Mouse (Mus musculus): ENCODE results near the gene Tbc1d10b. TPM values are rescaled to one million over a fixed set of nuclear protein-coding genes. Genes with fewer than 3 reads are reported as not detected.
"Not testable (repeated sequence)": the region's sequence is repeated elsewhere in the genome, so short reads cannot be mapped to it uniquely, and the experiment has no call there.

Tbc1d10b gene
- 30.0 and 34.2 TPM in 2 replicates for polyA plus RNA-seq (2012; rRNA removed)

DNA sequence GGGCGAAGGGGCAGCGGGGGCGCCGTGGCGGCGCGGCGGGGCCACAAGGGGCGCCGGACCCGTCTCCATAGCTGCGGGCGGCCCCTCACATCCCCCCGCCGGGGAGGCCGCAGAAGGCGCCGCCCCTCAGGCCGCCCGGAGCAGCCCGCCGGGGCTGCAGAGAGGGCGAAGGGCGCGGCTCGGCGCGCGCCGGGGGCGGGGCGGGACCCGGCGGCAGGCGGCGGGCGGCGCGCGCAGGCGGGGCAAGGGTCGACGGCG lies at the start of gene Tbc1d10b:
Tbc1d10b (minus strand) TSS at position 174 of the 258 bp plus-strand sequence.
- under 1% methylated on average over 44 of the region's 44 CpGs for WGBS
- DNase-seq (ENCODE audit: low read depth, low spot score), result no peak

DNA sequence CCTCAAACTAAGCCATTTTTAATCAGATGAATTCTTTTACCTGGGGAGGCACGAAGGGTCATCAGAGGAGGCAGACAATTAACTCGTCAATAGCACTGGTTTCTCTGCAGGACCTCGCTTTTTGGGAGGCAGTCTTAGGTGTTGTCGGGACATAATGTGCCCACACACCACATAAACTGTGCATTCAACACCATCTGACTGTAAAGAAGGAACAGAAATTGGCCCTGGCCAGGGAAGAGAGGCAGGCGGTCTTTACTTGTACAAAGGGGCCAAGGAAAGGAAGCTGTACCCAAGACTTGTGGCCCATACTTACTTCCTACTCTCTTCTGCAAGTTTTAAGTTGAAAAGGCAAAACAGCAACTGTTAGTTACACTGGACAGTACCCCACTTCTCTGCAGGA lies 48.2 kb upstream of the Tbc1d10b start:
- 92% methylated on average over 5 of the region's 5 CpGs for WGBS
- DNase-seq (ENCODE audit: low read depth, low spot score), result no peak

DNA sequence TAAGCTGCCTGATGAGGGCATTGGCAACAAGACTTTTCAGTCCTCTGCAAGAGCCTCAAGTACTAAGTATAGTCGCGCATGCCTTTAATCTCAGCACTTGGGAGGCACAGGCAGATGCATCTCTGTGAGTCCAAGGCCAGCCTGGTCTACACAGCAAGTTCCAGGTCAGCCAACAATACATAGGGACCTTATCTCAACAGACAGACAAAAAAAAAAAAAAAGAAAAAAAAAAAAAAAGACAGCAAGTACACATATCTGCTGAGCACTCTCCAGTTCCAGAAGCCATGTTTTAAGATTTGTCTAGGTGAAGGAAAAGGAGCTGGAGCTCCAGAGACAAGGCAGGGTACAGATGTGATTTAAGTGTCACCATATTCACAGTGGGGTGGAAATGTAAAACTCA lies 47.7 kb upstream of the Tbc1d10b start:
- 88% methylated on average over 2 of the region's 2 CpGs for WGBS
- no peak for DNase-seq (ENCODE audit: low read depth, low spot score)

DNA sequence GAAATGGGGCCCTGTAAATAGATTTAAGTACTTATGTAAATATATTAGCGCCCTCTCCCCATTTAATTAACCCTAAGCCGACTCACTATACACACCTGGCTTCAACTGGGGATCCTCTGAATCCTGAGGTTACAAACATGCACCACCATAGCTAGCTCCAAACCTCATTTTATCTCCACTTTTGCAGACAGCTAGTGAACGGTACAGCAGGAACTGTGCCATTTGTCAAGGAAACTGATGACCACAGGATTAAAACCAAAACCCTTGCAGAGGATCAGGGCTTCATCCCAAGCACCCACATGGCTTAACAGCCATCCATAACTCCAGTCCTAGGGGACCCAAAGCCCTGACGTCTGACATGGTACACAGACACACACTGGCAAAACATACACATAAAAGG lies 46.7 kb upstream of the Tbc1d10b start:
- WGBS, result 26% methylated on average over 4 of the region's 4 CpGs
- DNase-seq (ENCODE audit: low read depth, low spot score), result no peak

DNA sequence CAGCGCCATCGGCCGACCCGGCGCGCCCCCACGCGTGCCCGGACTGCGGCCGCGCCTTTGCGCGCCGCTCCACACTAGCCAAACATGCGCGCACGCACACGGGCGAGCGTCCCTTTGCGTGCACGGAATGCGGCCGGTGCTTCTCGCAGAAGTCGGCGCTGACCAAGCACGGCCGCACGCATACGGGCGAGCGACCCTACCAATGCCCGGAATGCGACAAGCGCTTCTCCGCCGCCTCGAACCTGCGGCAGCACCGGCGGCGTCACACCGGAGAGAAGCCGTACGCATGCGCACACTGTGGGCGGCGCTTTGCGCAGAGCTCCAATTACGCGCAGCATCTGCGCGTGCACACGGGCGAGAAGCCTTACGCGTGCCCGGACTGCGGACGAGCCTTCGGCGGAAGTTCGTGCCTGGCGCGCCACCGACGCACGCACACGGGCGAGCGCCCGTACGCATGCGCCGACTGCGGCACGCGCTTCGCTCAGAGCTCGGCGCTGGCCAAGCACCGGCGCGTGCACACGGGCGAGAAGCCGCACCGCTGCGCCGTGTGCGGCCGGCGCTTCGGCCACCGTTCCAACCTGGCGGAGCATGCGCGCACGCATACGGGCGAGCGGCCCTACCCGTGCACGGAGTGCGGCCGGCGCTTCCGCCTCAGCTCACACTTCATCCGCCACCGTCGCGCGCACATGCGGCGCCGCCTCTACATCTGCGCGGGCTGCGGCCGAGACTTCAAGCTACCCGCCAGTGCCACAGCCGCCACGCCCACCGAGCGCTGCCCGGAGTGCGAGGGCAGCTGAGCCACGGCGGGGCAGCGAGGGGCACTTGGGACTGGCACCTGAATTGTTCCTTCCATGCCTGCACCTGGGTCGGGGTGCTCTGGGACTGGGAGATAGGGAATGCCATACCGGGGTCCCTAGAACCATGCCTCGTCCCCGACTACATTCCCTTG lies 45.8 kb upstream of the Tbc1d10b start:
- no peak for DNase-seq (ENCODE audit: low read depth, low spot score)
- WGBS, result under 1% methylated on average over 133 of the region's 136 CpGs

DNA sequence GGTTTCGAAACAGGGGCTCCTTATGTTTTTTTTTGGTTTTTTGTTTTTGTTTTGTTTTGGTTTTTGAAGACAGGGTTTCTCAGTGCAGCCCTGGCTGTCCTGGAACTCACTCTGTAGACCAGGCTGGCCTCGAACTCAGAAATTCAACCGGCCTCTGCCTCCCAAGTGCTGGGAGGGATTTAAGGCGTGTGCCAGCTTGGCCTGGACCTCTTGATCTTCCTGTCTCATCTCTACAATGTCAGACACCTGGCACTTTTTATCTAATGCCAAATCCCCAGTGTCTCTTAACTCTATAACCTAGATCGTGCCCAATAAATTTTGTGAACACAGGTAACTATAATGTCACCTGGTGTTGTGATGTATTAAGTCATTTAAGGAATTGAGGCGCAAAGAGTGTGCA lies 45.1 kb upstream of the Tbc1d10b start:
- 60% methylated on average over 6 of the region's 6 CpGs for WGBS
- no peak for DNase-seq (ENCODE audit: low read depth, low spot score)

DNA sequence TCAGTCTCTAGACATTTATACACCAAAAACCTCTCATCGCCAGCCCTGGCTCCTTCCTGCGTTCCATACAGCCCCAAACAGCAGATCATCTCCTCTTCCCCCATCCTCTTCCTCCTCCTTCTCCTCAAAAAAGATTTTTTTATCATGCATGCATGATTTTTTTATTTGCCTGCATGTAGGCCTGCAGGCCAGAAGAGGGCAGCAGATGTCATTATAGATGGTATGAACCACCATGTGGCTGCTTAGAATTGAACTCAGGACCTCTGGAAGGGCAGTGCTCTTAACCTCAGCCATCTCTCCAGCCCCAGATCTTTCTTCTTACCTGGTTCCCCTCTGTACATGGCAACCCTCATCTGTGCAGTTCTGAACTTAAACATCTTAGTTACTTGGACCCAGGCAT lies 44.1 kb upstream of the Tbc1d10b start:
- WGBS, result 72% methylated on average over 2 of the region's 2 CpGs
- DNase-seq (ENCODE audit: low read depth, low spot score), result no peak

DNA sequence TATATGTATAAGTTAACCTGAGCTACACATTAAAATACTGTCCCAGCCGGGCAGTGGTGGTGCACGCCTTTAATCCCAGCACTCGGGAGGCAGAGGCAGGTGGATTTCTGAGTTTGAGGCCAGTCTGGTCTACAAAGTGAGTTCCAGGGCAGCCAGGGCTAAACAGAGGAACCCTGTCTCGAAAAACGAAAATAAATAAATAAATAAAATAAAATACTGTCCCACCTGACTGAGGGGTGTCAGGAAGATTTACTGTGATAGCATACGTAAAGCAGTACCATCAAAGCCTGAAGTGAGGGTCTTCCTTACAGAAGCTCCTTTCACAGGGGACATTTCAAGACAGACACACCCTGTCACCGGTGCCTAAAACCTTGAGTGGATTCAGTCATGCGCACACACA lies 42.2 kb upstream of the Tbc1d10b start:
- whole genome bisulfite sequencing, result 90% methylated on average over 8 of the region's 8 CpGs

DNA sequence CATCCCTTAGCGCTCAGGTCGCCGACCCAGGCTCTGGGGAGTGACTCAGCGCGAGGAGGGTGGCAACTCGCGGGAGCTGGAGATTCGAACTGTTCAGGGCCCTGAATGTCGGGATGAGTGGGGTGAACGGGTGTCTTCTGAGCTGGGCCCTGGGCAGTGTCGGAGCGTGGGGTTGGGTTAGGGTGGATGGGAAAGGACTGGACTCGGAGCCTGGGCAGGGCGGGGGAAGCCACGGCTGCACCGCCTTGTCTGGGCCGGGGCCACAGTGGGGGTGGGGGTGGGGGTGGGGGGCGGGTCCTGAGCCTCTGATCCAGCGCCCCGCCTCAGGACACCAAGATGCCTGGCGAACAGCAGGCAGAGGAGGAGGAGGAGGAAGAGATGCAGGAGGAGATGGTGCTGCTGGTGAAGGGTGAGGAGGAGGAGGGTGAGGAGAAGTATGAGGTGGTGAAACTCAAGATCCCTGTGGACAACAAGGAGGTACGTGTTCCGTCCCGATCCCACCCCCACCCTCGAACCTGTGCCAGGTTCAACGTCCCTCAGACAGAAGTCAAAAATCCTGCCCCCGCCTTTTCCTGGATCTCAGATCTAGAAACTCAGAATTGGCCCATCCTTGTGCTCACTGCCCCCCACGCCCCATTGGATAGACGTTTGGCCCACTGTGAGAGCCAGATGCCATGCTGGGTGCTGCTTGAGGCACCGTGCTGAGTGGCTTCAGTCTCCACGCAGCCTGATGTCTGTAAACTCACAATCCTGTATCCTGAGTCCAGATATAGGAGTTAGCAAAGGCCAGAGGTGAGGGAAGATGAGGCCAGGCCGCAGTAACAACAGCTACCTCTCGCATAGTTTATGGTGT lies 36.6 kb upstream of the Tbc1d10b start:
- WGBS, result 7% methylated on average over 33 of the region's 33 CpGs

More for the DNA sequence above, 42.2 kb upstream of the Tbc1d10b start:
- not testable (repeated sequence) for DNase-seq (ENCODE audit: low read depth, low spot score)

DNA sequence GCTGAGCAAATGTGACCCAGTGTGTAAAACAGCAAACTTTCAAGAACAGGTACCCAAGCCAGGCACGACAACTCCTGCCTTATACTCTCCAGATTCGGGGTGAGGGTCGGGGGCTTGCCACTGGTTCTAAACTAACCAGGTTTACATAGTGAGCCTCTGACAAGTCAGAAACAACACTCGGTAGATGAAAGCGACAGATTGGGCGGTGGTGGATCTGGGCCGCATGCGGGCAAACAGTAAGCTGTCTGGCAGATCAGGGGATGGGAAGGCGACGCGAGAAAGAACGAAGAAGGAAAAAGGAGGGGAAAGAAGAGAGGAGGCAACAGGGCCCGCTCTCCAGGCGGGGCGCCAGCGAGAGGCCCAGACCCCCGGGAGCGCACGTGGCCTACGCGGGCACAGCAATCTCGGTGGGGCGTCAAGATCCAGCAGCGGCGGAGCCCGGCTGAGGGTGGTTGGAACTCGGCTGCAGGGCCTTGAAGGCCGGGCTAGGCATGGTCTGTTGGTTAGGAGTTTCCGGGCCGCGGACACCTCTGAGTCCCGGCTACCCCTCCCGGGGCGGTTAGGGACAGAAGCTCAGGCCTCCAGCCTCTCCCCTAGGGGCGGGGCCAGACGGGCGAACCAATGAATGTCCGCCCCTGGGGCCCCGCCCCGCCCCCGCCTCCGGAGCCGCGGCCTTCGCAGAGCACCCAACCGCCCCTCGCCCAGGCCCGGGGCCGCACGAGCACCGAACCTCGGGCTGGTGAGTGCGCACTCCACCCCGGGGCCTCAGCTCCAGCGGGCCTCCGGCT lies 35.8 kb upstream of the Tbc1d10b start, which contains the start of gene Zfp771:
Zfp771 (plus strand) TSS at position 405 of the 788 bp plus-strand sequence.
- no peak for DNase-seq (ENCODE audit: low read depth, low spot score)
- WGBS, result 2% methylated on average over 56 of the region's 56 CpGs

More for the DNA sequence above, 36.6 kb upstream of the Tbc1d10b start:
- DNase-seq (ENCODE audit: low read depth, low spot score), result no peak

DNA sequence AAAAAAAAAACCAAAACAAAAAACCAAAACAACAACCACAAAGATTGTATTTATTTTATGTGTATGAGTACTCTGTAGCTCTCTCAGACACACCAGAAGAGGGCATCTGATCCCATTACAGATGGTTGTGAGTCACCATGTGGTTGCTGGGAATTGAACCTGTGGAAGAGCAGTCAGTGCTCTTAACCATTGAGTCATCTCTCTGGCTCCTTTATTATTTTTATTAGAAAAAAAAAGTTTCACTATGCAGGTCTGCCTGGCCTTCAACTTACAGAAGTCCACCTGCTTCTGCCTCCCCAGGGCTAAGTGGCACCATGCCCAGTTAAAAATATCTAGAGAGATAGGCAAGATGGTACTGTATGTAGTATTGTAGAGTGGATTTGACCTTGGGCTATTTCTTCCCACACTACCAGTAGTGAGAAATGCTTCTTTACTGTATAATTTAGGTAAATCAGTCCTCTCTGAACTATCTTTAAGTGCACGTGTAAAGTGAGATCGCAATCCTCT lies 35.1 kb upstream of the Tbc1d10b start:
- WGBS, result 41% methylated on average over 2 of the region's 2 CpGs
- DNase-seq (ENCODE audit: low read depth, low spot score), result no peak

DNA sequence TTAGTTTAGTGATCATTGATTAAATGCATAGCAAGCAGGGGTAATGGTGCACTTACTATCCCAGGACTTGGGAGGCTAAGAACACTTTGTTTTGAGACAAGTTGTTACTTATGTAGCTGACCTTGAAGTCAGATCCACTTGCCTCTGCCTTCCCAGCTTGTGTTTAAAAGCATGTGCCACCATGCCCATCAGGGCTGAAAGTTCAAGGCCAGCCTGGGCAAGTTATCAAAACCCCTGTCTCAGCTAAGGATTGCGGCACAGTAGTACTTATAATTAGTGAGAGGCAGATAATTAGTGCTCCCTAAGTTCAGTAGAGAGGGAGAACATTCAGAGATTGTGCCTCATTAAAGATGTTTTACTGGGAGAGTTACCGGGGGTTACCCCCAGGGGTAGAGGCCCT lies 26.5 kb upstream of the Tbc1d10b start:
- 89% methylated on average over 2 of the region's 2 CpGs for WGBS
- DNase-seq (ENCODE audit: low read depth, low spot score), result no peak

DNA sequence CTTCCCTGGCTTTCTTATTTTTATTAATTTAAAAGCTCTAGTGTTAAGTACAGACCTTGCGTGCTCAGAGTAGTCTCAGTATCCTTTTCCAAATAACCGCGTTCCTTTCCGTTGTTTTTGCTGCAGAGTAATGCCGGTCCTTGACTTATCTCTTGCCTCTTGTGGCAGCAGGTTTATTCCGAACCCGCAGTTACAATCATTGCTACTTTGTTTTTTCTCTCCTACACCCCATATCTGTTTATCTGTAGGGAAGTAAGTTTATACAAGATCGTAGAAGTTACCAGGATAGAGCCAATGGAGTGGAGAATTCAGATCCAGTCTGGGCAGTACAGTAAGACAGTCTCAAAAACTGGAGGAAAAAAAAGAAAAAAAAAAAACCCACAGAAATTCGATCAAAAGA lies 25.5 kb upstream of the Tbc1d10b start:
- no peak for DNase-seq (ENCODE audit: low read depth, low spot score)
- 2% methylated on average over 9 of the region's 9 CpGs for WGBS

DNA sequence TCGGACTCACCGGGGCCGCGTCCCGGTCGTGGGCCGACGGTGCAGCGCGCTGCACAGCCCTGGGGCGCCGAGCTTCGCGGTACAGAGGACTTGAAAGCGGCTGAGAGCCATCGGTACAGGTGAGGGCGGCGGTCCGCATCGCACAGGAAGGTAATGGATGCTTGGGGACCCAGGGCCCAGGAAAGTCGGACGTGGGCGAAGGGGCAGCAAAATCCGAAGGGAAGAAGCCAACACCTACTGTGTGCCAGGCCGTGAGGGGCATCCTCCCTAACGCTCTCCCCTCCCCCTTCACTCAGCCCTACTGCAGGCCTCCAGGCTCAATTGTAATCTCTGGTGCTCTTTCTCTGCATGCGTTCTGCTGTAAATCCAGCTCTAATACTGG lies 25.1 kb upstream of the Tbc1d10b start:
- no peak for DNase-seq (ENCODE audit: low read depth, low spot score)
- WGBS, result under 1% methylated on average over 27 of the region's 27 CpGs

DNA sequence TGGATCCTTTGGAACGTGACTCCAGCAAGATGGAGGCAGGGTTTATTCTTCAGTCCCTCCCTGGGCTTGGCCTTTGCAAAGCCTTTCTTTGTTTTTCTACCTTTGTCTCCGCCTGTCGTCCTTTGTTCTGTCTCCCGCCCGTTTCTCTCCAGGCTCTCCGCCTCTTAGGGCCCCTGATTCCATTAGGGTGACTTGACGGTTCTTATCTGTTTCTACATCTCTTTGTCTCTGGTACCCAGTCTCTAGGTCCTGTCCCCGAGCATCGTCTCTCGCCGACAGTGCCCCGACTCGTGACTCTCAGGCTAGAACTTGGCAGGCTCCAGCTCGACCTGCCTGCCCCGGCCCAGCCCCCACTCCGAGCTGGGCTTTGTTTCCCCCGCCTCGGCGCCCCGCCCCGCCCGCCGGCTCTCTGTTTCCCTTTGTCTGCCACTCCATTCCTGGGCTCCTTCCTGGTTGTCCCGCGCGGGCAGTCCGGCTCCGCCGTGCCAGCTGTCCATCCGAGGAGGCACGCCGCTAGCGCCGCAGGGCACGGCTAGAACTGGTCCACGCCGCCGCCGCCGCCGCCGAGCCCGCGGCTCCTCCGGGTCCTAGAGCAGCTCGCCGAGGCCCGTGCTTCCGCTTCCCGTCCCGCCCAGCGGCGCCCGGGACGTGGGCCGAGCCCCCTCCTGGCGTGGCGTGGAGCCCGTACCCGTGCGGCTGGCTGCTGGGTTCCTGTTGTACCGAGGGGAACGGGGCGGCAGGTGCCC lies 24.5 kb upstream of the Tbc1d10b start, which contains the start of the genes Zfp553 and Sept1:
Zfp553 (plus strand) TSS at position 440 of the 746 bp plus-strand sequence.
Sept1 (minus strand) TSS at position 509 of the 746 bp plus-strand sequence.
- DNase-seq (ENCODE audit: low read depth, low spot score), result no peak
- under 1% methylated on average over 64 of the region's 64 CpGs for whole genome bisulfite sequencing

DNA sequence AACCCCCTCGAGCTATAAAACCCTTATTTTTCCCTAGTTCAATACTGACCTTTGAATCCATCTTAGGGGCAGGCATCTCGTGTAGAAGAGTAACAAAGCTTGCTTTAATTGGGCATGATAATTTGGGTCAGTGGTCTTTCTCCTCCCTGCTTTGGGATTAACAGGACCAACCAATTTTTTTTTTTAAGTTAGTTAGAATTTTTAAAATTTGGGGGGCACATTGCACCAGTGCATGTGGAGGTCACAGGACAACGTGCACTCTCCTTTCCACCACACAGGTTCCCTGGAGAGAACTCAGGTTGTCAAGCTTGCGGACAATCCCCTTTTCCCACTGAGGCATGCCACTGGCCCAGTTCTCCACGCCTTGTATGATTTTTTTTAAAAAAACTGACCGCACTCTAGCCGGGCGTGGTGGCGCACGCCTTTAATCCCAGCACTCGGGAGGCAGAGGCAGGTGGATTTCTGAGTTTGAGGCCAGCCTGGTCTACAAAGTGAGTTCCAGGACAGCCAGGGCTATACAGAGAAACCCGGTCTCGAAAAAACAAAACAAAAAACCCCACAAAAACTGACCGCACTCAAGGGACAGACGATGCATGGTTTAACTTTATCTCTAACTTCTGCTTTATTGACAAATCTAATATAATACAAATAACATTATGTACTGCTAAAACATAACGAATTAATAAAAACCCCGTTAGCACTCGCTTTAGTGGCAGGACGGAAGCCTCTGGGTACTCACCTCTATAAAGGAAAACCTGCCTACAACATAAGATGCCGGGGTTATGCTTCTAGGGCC lies 23.8 kb upstream of the Tbc1d10b start:
- DNase-seq (ENCODE audit: low read depth, low spot score), result no peak
- whole genome bisulfite sequencing, result 2% methylated on average over 20 of the region's 20 CpGs

DNA sequence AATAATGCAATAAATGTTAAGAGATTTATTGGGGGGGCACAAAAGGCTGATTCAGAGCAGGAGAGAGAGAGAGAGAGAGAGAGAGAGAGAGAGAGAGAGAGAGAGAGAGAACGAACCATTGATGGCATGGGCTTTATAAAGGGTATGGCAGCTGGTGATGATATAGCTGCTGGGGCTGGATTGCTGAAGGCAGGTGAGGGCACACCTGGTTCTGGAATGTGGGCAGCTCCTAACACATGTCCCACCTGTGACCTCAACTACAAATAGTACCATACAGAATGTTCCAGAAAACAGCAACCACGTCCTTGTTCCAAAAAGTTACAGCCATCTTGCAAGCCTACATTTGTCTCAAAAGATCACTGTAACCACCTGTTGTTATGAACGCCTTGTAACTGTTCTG lies 23.1 kb upstream of the Tbc1d10b start:
- DNase-seq (ENCODE audit: low read depth, low spot score), result no peak
- 28% methylated on average over 3 of the region's 3 CpGs for WGBS

Measured in large intestine, adult 2 months (tissue).